Comparison of ENCODE assay signal across 8 mouse cellular contexts in genomic region chr13:95523659-95524423, GRCm38 (mm10). TPM values are rescaled to one million over a fixed set of nuclear protein-coding genes. Genes with fewer than 3 reads are reported as not detected.
DNase-seq lines count a peak whose midpoint lies in the region; ATAC-seq lines count a peak whose summit lies in the region.

No protein-coding gene starts in this region.

- H3K9me3 ChIP-seq in heart, embryonic 14.5 days (ENCODE audit: control insufficient read depth, low read length) = no peaks in the 10 kb centered on the region
- H3K9me3 ChIP-seq in kidney, embryonic 16.5 days (ENCODE audit: low read length) = no peaks in the 10 kb centered on the region
- H3K9me3 ChIP-seq in stomach, embryonic 15.5 days = no peaks in the 10 kb centered on the region

- H3K4me1 ChIP-seq in heart, embryonic 14.5 days (ENCODE audit: control insufficient read depth in 2 of 2, insufficient read depth in 2 of 2, low read length in 2 of 2) = peaks cover 11 to 13% of the 10 kb centered on the region in 2 experiments; a peak in 2 of 4 replicates
- peaks cover 19% of the 10 kb centered on the region for H3K4me1 ChIP-seq in kidney, embryonic 16.5 days (ENCODE audit: insufficient read depth, low read length)
- H3K4me1 ChIP-seq in stomach, embryonic 15.5 days = 0 out of 2 replicates have a peak, but pooled peaks cover 7% of the 10 kb centered on the region

- DNase-seq in ovary, postnatal 14 days (ENCODE audit: low spot score) = peak; percentile 39
- no peak for DNase-seq in ovary, postnatal 10 days (ENCODE audit: low spot score)
- DNase-seq in embryo, embryonic 10.5 days (ENCODE audit: low spot score) = peak; percentile 44
- peak; percentile 65 for DNase-seq in lung, postnatal 25 days (ENCODE audit: low spot score)

- 6% methylated on average over 29 of the region's 29 CpGs for WGBS in heart, embryonic 14.5 days
- 3% methylated on average over 29 of the region's 29 CpGs for WGBS in kidney, embryonic 16.5 days
- WGBS in stomach, embryonic 15.5 days = 8% methylated on average over 29 of the region's 29 CpGs

- ATAC-seq in heart, embryonic 14.5 days (ENCODE audit: insufficient number of reproducible peaks, insufficient read depth, low FRiP score, low read depth) = no peak
- ATAC-seq in kidney, embryonic 16.5 days (ENCODE audit: low FRiP score, low TSS enrichment) = peak; percentile 33; the same call in 1 of the 2 replicates
- no peak for ATAC-seq in stomach, embryonic 15.5 days (ENCODE audit: insufficient read depth, low FRiP score, low read depth)
- ATAC-seq in frontal cortex, adult (ENCODE audit: low TSS enrichment) = no peak

- peaks cover 21% of the 10 kb centered on the region; the same call in 1 of the 2 replicates for H3K27me3 ChIP-seq in heart, embryonic 14.5 days (ENCODE audit: control insufficient read depth, insufficient read depth, low read length)
- H3K27me3 ChIP-seq in kidney, embryonic 16.5 days (ENCODE audit: insufficient read depth, low read length) = peaks cover 22% of the 10 kb centered on the region; the same call in 1 of the 2 replicates
- peaks cover 5% of the 10 kb centered on the region for H3K27me3 ChIP-seq in stomach, embryonic 15.5 days (replicated peaks)

- no peaks in the 10 kb centered on the region for H3K36me3 ChIP-seq in heart, embryonic 14.5 days (ENCODE audit: control insufficient read depth, insufficient read depth, low read length)
- H3K36me3 ChIP-seq in kidney, embryonic 16.5 days (ENCODE audit: insufficient read depth, low read length) = no peaks in the 10 kb centered on the region
- H3K36me3 ChIP-seq in stomach, embryonic 15.5 days = no peaks in the 10 kb centered on the region

- H3K9ac ChIP-seq in heart, embryonic 14.5 days (ENCODE audit: low read length) = peak overlapping the region; percentile 69
- peak overlapping the region; percentile 73 for H3K9ac ChIP-seq in kidney, embryonic 16.5 days (replicated peaks; ENCODE audit: low read length)
- H3K9ac ChIP-seq in stomach, embryonic 15.5 days = peak overlapping the region; percentile 53

- peak overlapping the region; percentile 99 for H3K4me2 ChIP-seq in heart, embryonic 14.5 days (ENCODE audit: low read length)
- H3K4me2 ChIP-seq in kidney, embryonic 16.5 days (replicated peaks; ENCODE audit: low read depth, low read length) = peak overlapping the region; percentile 85
- peak overlapping the region; percentile 94 for H3K4me2 ChIP-seq in stomach, embryonic 15.5 days

- peak overlapping the region; percentile 51 to 55 for H3K4me3 ChIP-seq in heart, embryonic 14.5 days (ENCODE audit: control insufficient read depth in 1 of 2, insufficient read depth in 1 of 2, low read depth in 1 of 2, low read length in 2 of 2)
- H3K4me3 ChIP-seq in kidney, embryonic 16.5 days (ENCODE audit: low read length) = peak overlapping the region; percentile 61
- peak overlapping the region; percentile 53 for H3K4me3 ChIP-seq in stomach, embryonic 15.5 days (replicated peaks)

- H3K27ac ChIP-seq in heart, embryonic 14.5 days (replicated peaks in 1 of 2; ENCODE audit: control insufficient read depth in 1 of 2, insufficient read depth in 1 of 2, low read depth in 2 of 2, low read length in 2 of 2) = no peak overlapping the region
- peak overlapping the region; percentile 45 for H3K27ac ChIP-seq in kidney, embryonic 16.5 days (ENCODE audit: low read length)
- peak overlapping the region; percentile 74 for H3K27ac ChIP-seq in stomach, embryonic 15.5 days

RNA-seq across cellular contexts. Expression of gene F2rl1, which starts 1.2 kb away (rescaled TPM):
- 0.36 and 0.85 TPM in 2 replicates for polyA plus RNA-seq in heart, embryonic 14.5 days (2014; fragmentation: Nextera tagmentation; extraction: Ambion mirVana)
- polyA plus RNA-seq in kidney, embryonic 16.5 days (2015; fragmentation: Nextera tagmentation; extraction: Ambion mirVana) = 11.1 and 11.6 TPM in 2 replicates
- polyA plus RNA-seq in stomach, embryonic 15.5 days (2015; fragmentation: Nextera tagmentation; extraction: Ambion mirVana) = 11.4 and 12.6 TPM in 2 replicates

RNA-seq across cellular contexts. Expression of gene S100z, which starts 45.3 kb away (rescaled TPM):
- not detected in 2 replicates for polyA plus RNA-seq in heart, embryonic 14.5 days (2014; fragmentation: Nextera tagmentation; extraction: Ambion mirVana)
- polyA plus RNA-seq in kidney, embryonic 16.5 days (2015; fragmentation: Nextera tagmentation; extraction: Ambion mirVana) = not detected in 2 replicates
- not detected in 2 replicates for polyA plus RNA-seq in stomach, embryonic 15.5 days (2015; fragmentation: Nextera tagmentation; extraction: Ambion mirVana)

Comparison
In these comparisons a context has a peak if more than half of its experiments do, and no peak if none do; other contexts are left out.
1. H3K27ac ChIP-seq: peak in kidney, embryonic 16.5 days (single experiment) and stomach, embryonic 15.5 days (single experiment); none in heart, embryonic 14.5 days (0 of 2).
2. Peak in every context shown above with its lines, with median percentiles within 50 percentile points of each other: H3K4me2 ChIP-seq, H3K4me3 ChIP-seq and H3K9ac ChIP-seq.